Mouse (Mus musculus) forebrain, embryonic 14.5 days (tissue): ENCODE results near the gene Twist1. TPM values are rescaled to one million over a fixed set of nuclear protein-coding genes. Genes with fewer than 3 reads are reported as not detected.

Experiments used
- ATAC-seq: fragments of 200-750 bp; cut with Nextera tagmentation; 2 replicates; pipeline ENCODE4 v1.8.0; 2017; ENCODE audit warnings: mild to moderate bottlenecking, moderate library complexity
- DNase-seq: peaks from one replicate; pipeline ENCODE4 v3.0.0-alpha.2; 2015; ENCODE audit warnings: low spot score
- H3K27ac ChIP-seq: fragments of 300-500 bp; sonication (generic); 2 replicates; pipeline ENCODE4 v1.5.1; 2014; ENCODE audit warnings: low read depth, mild to moderate bottlenecking, control low read depth, low read length, moderate library complexity
- H3K27me3 ChIP-seq: fragments of 300-500 bp; sonication (generic); replicated peaks from 2 replicates; pipeline ENCODE4 v1.6.1; 2014; ENCODE audit warnings: low read length, control low read depth, mixed read lengths; ENCODE audit not compliant: control insufficient read depth, insufficient read depth
- H3K36me3 ChIP-seq: fragments of 300-500 bp; sonication (generic); 2 replicates; pipeline ENCODE4 v1.6.1; 2014; ENCODE audit warnings: low read length, control low read depth; ENCODE audit not compliant: control insufficient read depth, insufficient read depth
- H3K4me1 ChIP-seq: fragments of 300-500 bp; sonication (generic); 2 replicates; pipeline ENCODE4 v1.6.1; 2014; ENCODE audit warnings: antibody characterized with exemption, low read length, control low read depth; ENCODE audit not compliant: control insufficient read depth, insufficient read depth
- H3K4me2 ChIP-seq: fragments of 300-500 bp; sonication (generic); 2 replicates; pipeline ENCODE4 v1.6.1; 2014; ENCODE audit warnings: mild to moderate bottlenecking, control low read depth, low read length
- H3K4me3 ChIP-seq: fragments of 300-500 bp; sonication (generic); 2 replicates; pipeline ENCODE4 v1.5.1; 2014; ENCODE audit warnings: low read depth, low read length, control low read depth
- H3K9ac ChIP-seq: fragments of 300-500 bp; sonication (generic); 2 replicates; pipeline ENCODE4 v1.6.1; 2014; ENCODE audit warnings: mild to moderate bottlenecking, low read length, control low read depth, moderate library complexity
- H3K9me3 ChIP-seq: fragments of 300-500 bp; sonication (generic); replicated peaks from 2 replicates; pipeline ENCODE4 v1.6.1; 2016; ENCODE audit warnings: low read length, control low read depth, mixed read lengths; ENCODE audit not compliant: control insufficient read depth
- WGBS: fragments of 180-500 bp; shearing (Covaris S2); extraction: QIAGEN DNeasy Blood & Tissue Kit; methylation state at CpG from one replicate; pipeline ENCODE4 v1.1.7; 2014; 5-methylcytosine and 5-hydroxymethylcytosine counted together
- polyA plus RNA-seq: library from polyadenylated mRNA; unstranded; fragments of >200 nt; fragmentation: Nextera tagmentation; extraction: Ambion mirVana; gene quantifications from 2 replicates; pipeline ENCODE4 v1.2.1, GENCODE M21; 2014

Twist1 gene
- polyA plus RNA-seq, 1 experiment from 2014 or later = 0.69 TPM

- 6% methylated on average over 2 of the region's 2 CpGs for WGBS
- ATAC-seq = no peak
- Histone ChIP-seq H3K4me1 (no peaks in the 10 kb centered on the region), H3K4me2 (no peak overlapping the region), H3K9me3 (no peaks in the 10 kb centered on the region), H3K9ac (no peak overlapping the region), H3K27me3 (peaks cover 86% of the 10 kb centered on the region), H3K4me3 (no peak overlapping the region), H3K36me3 (no peaks in the 10 kb centered on the region), H3K27ac (no peak overlapping the region)
- DNase-seq = no peak
These were observed 7.0 kb downstream of the Twist1 start for GRCm38 (mm10) chr12:33964427-33964826.

DNA sequence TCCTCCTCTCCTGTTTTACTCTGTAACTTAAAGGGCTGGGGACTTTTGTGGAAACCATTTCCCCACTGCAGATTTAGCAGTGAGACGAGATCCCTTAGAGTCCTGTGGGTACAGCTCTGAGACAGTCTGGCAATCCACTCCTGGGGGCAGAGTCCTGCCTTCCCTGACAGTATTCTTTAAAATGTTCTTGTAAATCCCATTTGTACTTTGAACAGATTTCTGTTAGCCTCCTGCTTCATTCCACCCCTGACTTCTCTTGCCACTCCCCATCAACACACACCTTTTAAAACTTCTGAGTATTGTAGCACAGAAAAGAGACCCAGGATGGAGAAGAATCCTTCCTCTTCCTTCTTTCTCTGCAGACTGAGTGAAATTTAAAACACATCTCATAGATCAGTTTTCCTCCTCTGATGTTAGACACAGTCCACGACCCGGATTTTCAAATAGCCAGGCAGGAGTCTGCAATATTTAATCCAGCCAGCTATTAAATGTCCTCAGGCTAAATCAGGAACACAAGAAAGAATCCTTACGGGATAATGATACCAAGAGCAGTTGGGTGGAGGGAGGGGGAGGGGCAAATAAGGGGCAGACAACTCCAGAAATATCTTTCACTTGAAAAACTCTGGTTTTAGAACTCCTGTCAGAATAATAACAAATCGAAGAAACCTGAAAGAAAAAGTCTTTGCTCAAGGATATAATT lies 8.3 kb downstream of the Twist1 start:
- 5% methylated on average over 5 of the region's 5 CpGs for WGBS
- DNase-seq (peak; percentile 10), ATAC-seq (no peak)
- no peaks in the 10 kb centered on the region for H3K9me3 ChIP-seq
- no peak overlapping the region for H3K4me3 ChIP-seq
- H3K36me3 ChIP-seq = no peaks in the 10 kb centered on the region
- H3K4me1 ChIP-seq = no peaks in the 10 kb centered on the region
- no peak overlapping the region for H3K27ac ChIP-seq
- H3K4me2 ChIP-seq = no peak overlapping the region
- H3K27me3 ChIP-seq = peaks cover 87% of the 10 kb centered on the region
- H3K9ac ChIP-seq = no peak overlapping the region

DNA sequence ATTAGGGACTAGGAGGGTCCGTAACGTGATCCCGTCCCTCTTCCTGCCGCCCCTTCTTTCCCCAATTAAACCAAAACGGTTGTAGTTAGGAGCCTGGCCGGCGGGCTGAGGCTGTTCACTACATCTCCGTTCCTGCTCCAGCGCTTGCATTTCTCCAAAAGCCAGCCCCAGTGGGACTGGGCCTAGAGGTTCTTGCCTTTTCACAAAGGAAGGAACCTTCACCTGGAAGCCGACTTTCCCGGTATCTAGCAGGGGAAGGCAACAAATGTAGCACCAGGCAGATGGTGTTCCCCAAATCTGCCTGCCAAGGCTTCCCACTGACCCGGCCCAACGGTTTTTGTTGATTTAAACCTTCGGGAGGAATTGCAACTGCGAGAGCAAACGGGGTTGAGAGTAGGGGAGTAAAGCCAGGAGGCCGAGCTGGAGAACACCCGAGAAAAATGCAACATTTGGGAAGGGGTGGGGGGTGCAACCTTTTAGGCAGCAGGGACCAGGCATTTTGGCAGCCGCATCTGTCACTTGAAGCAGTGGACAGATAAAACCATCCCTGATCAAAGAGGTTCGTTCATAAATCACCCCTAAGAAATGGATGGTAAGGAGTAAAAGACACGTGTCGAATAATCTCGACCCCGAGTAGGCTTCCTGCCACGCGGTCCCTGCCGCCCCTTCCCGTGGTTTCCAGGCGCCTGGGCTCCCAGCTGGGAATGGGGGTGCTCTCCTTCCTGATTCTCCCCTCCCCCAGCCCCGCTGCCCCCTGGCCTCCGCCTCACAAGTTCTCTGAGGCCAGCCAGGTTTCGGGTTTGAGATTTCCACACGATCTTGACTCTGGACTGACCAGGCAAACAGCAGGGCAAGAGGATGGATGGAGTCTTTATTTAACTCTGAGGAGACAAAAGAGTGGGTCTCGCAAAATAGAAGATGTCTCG lies 9.3 kb downstream of the Twist1 start:
- ATAC-seq = peak; percentile 33
- Histone ChIP-seq H3K4me2 (peak overlapping the region; percentile 22; the same call in 1 of the 2 replicates), H3K4me1 (no peaks in the 10 kb centered on the region), H3K36me3 (no peaks in the 10 kb centered on the region), H3K9me3 (no peaks in the 10 kb centered on the region), H3K4me3 (no peak overlapping the region), H3K27me3 (peaks cover 87% of the 10 kb centered on the region), H3K9ac (no peak overlapping the region), H3K27ac (no peak overlapping the region)
- DNase-seq = peak; percentile 40
- under 1% methylated on average over 35 of the region's 35 CpGs for WGBS

- peak; percentile 57 for ATAC-seq
- no peak overlapping the region for H3K27ac ChIP-seq
- H3K4me1 ChIP-seq = no peaks in the 10 kb centered on the region
- no peaks in the 10 kb centered on the region for H3K36me3 ChIP-seq
- no peak overlapping the region for H3K9ac ChIP-seq
- 1% methylated on average over 21 of the region's 21 CpGs for WGBS
- DNase-seq = peak; percentile 23
- H3K9me3 ChIP-seq = no peaks in the 10 kb centered on the region
- H3K4me3 ChIP-seq = no peak overlapping the region
- peak overlapping the region; percentile 17; the same call in 1 of the 2 replicates for H3K4me2 ChIP-seq
- peaks cover 82% of the 10 kb centered on the region for H3K27me3 ChIP-seq
These were observed 10.0 kb downstream of the Twist1 start for GRCm38 (mm10) chr12:33967514-33967913.

DNA sequence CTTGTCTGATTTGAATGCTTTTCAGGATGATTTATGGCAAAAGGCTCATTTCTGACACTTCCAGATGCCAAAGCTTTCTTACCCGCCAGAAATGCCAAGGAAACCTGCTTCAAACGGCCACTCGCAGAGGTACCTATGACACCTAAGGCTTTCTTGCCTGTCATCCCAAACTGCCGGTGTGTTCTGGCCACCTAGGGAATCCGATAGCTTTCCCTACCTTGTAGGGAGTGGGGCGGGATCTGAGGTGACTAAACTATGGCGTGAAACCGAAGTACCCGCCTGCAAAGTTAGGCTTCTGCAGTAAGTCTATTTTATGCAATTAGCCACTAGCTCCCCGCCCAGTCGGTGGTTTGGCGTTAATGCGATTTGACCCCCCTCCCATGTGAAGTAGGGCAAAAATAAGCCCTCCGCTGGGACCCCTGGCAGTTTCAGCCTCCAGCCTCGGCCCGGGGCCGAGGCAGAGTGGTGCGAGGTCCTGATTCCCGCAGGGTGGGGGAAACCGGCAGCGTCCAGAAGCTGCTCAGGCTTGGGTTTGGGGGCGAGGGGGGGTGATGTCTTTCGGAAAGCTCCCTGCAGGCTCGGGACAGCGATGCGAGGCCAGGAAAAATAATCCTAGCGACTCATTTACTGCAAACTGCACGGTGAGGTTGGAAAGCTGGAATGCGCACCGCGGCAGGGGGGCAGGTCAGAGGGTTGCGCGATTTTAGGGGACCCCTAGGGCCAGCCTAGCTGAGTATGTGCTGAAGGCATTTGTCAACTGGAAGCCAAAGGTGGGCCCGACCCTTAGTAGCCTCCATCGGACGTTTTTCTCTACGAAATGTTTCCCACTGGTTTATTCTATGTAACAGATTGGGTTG lies 10.8 kb downstream of the Twist1 start:
- no peak overlapping the region for H3K4me3 ChIP-seq
- H3K9me3 ChIP-seq = no peaks in the 10 kb centered on the region
- no peaks in the 10 kb centered on the region for H3K36me3 ChIP-seq
- WGBS = under 1% methylated on average over 37 of the region's 37 CpGs
- 0 out of 2 replicates have a peak overlapping the region, but pooled peaks have one; percentile 3 for H3K4me2 ChIP-seq
- no peak overlapping the region for H3K9ac ChIP-seq
- no peak overlapping the region for H3K27ac ChIP-seq
- H3K4me1 ChIP-seq = no peaks in the 10 kb centered on the region
- DNase-seq (peak; percentile 20), ATAC-seq (no peak)
- H3K27me3 ChIP-seq = peaks cover 84% of the 10 kb centered on the region

DNA sequence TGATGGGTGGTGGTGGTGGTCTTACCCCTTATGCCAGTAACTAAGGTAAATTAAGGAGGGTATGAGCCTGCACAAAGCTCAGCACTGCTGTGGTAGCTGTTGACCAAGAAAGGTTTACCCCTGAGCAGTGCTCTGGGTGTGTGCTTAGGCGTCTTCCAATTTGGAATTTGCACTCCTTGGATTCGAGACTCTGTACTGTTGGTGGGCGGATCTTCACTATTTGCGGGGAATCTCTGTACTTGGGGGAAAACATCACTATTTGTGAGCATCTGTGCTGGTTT lies 11.4 kb downstream of the Twist1 start:
- Histone ChIP-seq H3K27me3 (peaks cover 79% of the 10 kb centered on the region), H3K9me3 (no peaks in the 10 kb centered on the region), H3K27ac (no peak overlapping the region), H3K4me2 (no peak overlapping the region), H3K4me3 (no peak overlapping the region), H3K4me1 (no peaks in the 10 kb centered on the region), H3K36me3 (no peaks in the 10 kb centered on the region), H3K9ac (no peak overlapping the region)
- DNase-seq (no peak), ATAC-seq (no peak)
- 9% methylated on average over 4 of the region's 4 CpGs for WGBS

DNA sequence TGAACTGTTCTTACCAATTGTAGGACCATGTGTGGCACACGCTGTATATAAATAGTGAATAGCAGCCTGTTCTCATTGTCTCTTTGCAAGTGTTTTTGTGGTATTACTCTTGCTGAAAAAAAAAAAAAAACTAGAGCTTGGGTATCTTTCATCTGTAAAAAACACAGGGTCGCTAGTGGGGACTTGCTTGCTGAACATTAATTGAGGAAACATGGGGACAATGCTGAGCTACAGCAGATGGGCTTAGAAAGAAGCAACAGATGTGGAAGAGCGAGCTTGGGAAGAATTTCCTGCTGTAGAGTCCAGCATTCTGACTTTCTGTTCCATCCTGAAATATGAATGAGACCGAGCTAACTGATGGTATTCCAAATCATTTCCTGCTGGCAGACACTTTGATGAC lies 22.7 kb downstream of the Twist1 start:
- Histone ChIP-seq H3K9ac (no peak overlapping the region), H3K27me3 (no peaks in the 10 kb centered on the region; the same call in 1 of the 2 replicates), H3K4me2 (no peak overlapping the region), H3K9me3 (no peaks in the 10 kb centered on the region), H3K4me1 (no peaks in the 10 kb centered on the region), H3K36me3 (no peaks in the 10 kb centered on the region), H3K4me3 (no peak overlapping the region), H3K27ac (no peak overlapping the region)
- no peak for ATAC-seq
- WGBS = 72% methylated on average over 4 of the region's 4 CpGs
- no peak for DNase-seq

DNA sequence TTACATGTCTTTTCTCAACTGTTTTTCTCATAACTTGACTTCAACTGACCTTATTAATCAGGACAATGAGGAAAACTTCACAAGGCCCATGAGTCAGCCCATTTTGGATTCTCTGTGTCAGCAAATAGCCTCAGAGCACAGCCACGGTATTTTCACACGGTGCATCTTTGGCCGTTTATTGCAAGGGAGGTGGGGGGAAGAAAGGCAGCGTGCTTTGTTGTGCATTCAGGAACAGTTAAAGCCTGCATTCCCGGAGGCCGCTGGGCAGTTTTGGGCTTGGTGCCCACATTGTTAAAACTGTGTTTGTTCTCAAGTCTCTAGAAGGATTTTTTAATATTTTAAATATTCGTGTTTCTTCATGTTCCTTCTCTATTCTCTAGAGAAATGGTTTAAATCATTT lies 24.0 kb downstream of the Twist1 start:
- WGBS = 12% methylated on average over 7 of the region's 7 CpGs
- Histone ChIP-seq H3K4me1 (no peaks in the 10 kb centered on the region), H3K4me3 (no peak overlapping the region), H3K27ac (no peak overlapping the region), H3K4me2 (no peak overlapping the region), H3K9ac (no peak overlapping the region), H3K27me3 (no peaks in the 10 kb centered on the region), H3K9me3 (no peaks in the 10 kb centered on the region), H3K36me3 (no peaks in the 10 kb centered on the region)
- ATAC-seq (no peak), DNase-seq (peak; percentile 17)
